Mouse (Mus musculus): ENCODE results near the gene Rbfox3.
A peak's percentile ranks its signal among the peaks of the same experiment; 100 is the strongest.

Rbfox3 gene

DNA sequence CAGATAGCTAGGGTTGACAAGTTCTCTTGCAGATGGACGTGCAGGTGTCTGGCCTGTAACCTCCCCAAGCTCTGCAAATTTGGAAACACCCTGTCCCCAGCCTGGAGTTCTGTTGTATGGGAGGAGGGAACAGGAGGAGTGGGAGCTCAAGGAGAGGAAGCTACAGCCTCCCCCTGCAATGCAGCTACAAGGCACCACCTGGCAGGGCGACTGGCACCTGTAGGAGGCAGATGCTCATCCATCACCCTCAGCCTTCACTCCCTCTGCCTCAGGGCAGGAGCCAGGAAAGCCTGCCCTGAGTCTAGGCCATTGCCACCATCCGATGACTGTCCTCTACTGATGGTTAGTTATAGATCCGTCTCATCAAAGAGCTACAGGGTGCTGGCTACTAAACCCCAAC, 226.7 kb downstream of the Rbfox3 start:
- ATAC-seq (ENCODE audit: insufficient number of reproducible peaks, low FRiP score, low TSS enrichment), result no peak

DNA sequence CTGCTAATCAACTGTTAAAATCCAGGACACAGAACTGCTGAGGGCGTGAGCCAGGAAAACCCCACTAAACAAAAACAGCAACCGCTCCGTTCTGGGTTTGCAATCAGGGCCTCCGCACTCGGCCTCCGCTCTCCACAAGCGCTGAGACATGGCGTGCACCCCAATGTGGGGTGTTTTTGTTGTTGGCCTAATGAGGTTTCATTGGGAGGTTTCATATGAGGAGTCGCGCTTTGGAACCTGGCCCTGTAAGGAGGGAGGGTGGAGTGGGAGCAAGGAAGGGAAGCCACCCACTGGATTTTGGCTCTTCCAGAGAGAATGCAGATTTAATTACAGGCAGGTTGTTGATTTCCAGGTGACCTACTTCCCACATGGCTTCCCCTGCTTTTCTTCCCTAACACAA, 230.7 kb downstream of the Rbfox3 start:
- no peak for ATAC-seq (ENCODE audit: insufficient number of reproducible peaks, low FRiP score, low TSS enrichment)

DNA sequence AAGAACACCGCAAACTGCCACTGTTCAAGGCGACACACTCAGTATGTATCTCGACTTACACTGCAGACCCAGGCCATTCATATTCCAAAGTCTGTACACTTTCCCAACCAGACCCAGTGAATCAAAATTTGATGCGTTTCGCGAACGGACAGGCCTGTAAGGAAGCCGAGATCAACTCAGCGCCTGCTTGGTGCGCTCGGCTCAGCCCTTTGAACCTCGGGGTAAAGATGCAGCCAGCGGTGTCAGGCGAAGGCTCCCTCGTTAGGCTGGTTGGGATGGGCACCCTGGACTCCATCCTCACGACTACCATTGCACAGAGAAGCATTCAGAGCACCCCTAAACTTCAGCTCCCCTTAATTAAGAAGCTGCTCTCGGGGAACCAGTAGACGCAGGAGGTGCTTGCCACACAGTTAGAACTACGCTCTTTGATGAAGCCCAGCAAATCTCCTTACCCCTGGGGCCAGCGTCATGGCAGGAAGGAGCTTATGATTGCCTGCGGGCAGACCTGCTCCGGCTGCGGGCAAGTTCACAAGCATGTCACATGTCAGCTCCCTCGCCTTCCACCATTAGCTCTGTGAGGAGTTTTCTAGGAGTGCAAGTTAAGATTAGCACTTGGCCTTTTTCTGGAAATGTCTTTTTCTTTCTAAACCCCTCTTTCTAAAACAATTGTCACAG, 231.5 kb downstream of the Rbfox3 start:
- no peak for ATAC-seq (ENCODE audit: insufficient number of reproducible peaks, low FRiP score, low TSS enrichment)

DNA sequence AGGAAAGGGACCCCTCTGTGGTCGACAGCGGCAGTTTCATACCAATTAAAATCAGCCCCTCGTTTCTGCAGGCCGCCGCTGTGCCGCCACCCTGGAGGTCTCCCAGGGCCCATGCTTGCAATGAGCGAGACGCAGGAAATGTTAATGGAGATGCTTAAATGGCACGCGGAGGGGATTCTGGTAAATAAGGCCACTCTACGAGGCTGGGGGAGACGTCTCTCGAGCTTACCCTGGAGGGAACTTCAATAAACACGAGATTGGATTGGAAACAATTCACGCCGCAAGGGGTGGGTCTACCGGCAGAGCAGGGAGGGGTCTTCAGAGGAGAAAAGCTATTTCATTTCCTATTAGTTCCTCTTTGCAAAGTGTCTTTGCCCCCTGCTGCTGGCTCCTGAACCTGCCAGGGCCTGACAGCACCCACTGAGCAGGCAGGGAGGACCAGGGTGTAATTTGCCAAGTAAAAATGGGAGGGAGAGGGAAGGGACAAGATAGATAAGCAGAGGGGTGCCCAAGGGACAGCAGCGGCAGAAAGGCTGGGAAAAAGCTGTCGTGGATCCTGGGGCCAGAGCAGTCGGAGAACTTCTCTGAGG, 232.8 kb downstream of the Rbfox3 start:
- ATAC-seq (ENCODE audit: insufficient number of reproducible peaks, low FRiP score, low TSS enrichment), result no peak

DNA sequence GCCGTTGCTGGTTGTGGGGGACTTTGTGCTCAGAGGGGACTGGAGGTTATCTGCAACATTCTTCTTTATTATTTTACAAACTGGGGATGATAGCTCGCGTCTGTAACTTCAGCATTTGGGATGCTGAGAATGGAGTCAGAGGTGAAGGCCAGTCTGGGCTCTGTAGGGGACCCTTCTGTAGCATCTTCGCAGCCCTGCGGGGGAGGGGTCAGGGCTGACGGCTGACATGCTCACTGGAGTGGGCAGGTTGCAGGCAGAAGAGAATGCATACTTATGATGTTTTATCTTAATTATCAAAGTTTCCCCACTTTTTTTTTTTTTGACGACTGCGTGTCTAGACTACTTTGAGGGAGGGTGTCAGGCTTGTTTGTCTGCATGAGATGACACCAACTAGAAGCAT, 234.1 kb downstream of the Rbfox3 start:
- ATAC-seq (ENCODE audit: insufficient number of reproducible peaks, low FRiP score, low TSS enrichment), result no peak

DNA sequence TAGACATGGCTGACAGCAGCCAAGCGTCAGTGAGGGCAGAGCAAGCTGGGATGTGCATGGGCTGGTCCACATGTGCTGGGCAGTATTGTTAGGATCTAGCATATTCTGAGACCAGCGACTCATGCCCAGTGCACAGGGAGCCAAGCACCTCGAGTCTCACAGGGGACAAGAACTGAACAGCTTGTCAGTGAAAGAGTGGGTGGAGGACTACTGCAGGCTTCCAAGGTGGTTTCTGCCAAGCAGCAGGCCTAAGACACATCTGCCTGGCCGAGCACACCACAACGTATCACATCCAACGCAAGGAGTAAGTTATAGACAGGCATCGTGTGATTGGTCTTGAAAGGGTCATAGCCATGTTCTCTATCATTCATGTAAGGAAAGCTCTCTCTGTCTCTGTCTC, 235.0 kb downstream of the Rbfox3 start:
- ATAC-seq (ENCODE audit: insufficient number of reproducible peaks, low FRiP score, low TSS enrichment), result no peak

DNA sequence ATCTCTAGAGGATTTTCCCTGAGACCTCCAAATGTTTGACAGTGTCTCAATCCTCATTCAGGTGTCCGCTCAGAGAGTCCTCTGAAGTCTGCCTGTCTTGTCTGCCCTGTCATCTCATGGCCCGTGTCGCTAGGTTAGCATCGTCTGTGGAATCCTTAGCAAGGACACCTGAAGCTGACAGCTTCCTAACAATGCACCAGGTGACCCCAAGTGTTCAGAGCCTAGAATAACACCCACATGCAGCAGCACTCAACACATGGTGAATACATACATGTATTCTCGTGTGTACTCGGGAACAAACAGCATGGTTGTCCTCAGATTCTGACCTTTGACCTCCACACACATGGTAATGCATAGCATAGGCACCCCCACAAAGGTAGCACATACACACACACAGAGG, 239.4 kb downstream of the Rbfox3 start:
- no peak for ATAC-seq (ENCODE audit: insufficient number of reproducible peaks, low FRiP score, low TSS enrichment)

DNA sequence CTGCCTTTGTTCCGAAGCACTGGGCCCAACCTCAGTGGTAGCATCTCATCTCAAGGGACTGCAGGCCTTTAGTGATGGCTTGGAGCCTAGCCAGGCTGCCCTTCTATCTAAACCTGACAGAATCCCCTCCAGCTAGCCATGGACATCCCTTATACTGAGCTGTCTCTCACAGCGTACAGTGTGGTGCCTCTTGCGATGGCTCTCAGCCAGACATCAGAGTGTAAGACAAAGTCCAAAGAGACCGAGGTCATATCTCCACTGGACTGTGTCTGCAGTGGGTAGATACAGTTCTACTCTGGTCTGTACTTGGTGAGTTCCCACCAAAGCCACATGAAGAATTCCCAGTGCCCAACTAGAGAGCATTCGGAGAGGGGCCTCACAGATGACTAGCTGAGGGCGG, 240.2 kb downstream of the Rbfox3 start:
- no peak for ATAC-seq (ENCODE audit: insufficient number of reproducible peaks, low FRiP score, low TSS enrichment)

DNA sequence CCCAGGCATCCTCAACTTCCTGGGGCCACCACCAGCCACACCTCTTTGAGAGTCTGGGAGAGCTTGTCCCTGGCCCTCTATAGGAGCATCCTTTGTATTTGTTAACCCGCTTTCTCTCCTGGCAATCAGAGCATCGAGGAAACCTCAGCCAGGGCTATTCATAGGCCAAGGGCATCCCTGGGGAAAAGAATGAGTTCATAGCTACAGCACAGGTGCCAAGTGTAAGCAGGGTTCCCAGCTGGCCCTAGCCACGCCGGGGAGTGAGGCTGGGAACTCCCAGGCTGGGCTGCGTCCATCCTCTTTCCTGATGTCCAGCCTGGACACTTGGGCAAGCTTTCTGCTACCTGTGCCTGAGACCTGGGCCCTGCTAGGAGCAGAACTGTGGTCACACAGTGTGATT, 241.6 kb downstream of the Rbfox3 start:
- ATAC-seq (ENCODE audit: insufficient number of reproducible peaks, low FRiP score, low TSS enrichment), result peak; percentile 81; the same call in 1 of the 2 replicates

DNA sequence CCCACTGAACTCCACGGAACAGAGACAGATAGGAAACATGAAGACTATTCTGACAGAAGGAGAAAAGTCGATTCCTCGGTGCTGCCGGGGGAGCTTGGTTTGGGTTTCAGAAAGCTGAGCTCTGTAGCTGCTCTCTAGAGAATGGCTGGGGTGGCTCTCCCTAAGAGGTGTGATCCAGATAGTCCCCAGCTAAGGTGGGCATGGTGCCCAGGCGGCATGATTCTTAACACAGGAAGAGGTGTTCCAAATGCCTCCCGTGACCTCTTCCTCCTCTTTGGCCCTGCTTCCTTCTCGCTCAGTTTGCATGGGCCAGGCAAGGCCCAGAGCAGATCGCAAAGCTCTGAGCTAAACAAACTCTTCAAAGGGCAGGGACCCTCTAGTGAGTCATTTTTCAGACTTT, 243.0 kb downstream of the Rbfox3 start:
- ATAC-seq (ENCODE audit: insufficient number of reproducible peaks, low FRiP score, low TSS enrichment), result no peak

DNA sequence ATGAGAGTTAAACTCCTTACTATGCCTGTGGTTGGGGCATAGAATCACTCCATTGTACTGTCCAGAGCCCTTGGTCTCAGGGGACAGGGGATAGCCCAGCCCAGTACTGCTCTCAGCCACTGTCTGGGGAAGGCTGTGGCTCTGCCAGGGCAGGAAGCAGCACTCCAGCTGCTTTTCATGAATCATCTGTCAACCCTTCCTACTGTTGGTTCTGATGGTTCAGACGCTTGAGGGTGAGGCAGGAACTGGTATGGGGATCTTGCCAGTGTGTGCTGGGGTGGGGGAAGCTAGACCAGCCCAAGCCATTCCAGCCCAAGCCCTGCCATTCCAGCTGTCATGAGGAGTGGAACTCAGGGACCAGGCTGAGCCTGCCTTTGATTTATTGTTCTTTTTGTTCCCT, 243.5 kb downstream of the Rbfox3 start:
- ATAC-seq (ENCODE audit: insufficient number of reproducible peaks, low FRiP score, low TSS enrichment), result no peak

DNA sequence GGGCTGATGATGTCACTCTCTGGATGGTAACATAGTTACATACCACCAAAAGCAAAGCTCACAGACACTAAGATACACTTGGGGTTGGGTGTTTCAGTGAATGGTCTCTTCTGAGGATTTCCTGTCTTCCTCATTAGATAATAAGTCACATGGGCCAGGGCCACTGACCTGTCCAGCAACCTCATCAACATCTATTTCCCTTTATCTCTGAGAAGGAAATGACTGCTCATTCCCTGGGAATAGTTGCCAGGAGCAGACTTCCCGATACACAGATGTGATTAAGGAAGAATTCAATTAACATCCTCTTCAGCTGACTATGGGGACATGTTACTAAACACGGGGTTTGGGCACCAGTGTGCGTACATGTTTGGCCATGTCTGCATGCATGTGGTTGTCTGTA, 245.2 kb downstream of the Rbfox3 start:
- ATAC-seq (ENCODE audit: insufficient number of reproducible peaks, low FRiP score, low TSS enrichment), result no peak

DNA sequence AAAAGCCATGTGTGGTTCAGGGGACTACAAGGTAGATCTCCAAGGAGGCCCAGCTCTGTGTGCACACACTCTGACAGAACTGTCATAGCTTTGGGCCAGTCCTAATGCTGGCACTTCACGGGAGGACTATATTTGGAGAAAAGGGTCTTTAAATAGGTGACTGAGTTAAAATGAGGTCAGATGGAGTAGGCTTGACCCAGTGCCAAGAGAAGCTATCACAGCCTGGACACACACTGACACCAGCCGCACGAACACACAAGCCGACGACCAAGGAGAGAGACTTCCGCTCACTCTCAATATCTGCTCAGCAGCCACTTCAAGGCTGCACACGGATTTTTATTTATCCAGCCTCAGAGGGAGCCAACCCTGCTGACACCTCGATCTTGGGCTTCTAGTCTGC, 248.1 kb downstream of the Rbfox3 start:
- ATAC-seq (ENCODE audit: insufficient number of reproducible peaks, low FRiP score, low TSS enrichment), result peak; percentile 15; the same call in 1 of the 2 replicates

DNA sequence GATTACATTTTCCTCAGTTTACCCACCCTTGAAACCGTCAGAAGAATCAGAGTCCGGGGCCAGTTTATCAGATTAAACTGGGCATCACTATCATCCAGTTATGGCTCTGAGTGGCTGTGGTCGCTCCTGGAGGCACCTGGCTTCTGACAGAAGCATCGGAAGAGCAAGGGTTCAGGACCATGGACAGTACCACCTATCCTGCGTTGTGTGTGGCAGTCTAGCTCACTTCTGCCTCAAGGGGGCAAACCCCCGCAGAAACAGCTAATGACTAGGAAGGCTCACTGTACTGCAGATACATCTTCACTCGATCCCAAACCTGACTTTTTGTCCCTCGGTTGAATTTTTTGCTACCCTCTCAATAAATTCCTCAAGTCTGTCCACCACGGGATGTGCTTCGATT, 252.1 kb downstream of the Rbfox3 start:
- ATAC-seq (ENCODE audit: insufficient number of reproducible peaks, low FRiP score, low TSS enrichment), result no peak

DNA sequence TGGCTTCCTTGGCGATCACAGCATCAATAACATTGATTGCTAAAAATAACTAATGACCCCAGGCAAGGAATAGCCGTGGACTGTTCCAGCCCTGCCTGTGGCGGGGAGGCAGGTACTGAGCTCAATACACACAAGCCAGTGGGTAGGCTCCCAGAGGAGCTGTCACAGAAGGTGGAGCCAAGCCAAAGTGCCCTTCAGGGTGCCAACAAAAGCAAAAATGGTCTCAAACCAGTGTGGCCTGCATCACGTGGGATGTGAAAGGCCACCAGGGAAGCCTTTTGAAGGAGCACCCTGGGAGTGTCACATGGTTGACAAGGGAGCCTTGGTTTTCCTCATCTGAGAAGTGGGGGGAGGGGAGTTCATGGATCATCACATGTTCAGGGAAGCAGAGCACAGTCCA, 255.6 kb downstream of the Rbfox3 start:
- no peak for ATAC-seq (ENCODE audit: insufficient number of reproducible peaks, low FRiP score, low TSS enrichment)

DNA sequence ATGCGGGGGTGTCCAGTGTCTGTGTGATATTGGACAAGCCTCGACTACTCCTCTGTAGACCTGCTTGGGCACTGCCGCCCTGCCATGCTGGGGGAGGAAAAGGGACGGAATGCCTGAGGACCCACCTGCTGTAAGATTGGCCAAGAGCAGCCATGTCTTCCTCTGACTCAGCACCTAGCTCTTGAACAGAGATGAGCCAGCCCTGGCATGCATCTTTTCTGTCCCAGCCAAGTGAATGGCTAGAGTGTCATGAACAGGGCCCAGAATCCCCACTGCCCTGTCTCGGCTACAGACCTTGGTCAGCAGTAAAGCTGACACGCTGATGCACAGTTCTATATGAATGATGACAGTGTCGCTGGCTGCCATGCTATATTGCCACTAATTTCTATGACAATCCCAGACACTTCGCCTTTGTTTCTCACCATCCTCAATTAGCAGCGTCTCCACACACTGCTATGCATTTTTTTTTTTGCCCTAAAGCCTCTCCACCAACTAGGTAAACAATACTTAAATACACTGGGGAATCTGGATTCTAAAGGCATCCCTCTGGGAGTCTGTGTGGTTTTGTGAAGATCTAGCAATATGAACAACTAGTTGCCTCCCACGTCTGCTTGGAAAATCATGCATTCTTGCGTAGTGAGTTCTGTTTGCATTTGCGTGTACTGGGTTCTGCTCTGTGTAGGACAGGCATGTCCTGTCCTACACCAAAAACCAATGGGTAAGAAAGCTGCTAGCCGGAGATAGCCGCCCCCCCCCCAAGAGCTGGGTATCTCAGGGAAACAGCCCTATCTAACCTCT, 257.7 kb downstream of the Rbfox3 start:
- ATAC-seq (ENCODE audit: insufficient number of reproducible peaks, low FRiP score, low TSS enrichment), result no peak

DNA sequence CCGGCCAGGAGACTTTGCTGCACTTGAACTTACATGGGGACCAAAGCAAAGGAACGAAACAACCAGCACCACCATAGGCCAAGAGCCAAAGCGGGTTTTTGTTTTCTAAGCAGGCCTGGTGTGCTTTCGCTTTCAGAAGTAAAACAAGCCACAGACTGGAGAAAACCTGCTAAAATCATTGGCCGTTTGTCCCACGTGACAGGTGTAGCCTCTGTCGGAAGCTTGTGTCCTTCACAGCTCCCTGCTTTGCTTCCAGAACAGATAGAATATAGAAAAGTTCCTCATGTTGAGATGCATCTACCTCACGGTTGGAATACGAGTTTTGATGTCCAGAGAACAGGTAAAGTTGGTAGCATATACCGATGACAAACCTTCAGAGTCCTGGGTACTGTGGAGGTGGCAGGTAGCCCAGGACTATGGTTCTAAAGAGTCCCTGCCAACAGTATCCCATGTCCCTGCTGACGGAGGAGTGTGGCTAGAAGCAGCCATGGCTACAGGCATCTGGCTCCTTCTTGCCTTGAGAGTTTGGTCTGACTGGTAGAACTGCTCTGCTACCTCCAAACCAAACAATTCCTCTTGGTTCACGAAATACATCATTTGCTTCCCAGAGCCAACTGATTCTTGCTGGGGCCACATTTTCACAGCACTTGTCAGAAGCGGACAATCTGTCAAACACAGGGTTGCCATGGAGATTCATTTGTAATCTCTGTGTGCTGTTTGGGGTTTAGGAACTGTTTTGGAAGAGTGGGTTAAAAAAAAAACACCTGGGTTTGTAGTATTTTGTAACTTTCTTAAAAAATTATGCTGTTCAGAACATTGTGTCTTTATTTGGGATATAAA, 258.8 kb downstream of the Rbfox3 start:
- ATAC-seq (ENCODE audit: insufficient number of reproducible peaks, low FRiP score, low TSS enrichment), result no peak

DNA sequence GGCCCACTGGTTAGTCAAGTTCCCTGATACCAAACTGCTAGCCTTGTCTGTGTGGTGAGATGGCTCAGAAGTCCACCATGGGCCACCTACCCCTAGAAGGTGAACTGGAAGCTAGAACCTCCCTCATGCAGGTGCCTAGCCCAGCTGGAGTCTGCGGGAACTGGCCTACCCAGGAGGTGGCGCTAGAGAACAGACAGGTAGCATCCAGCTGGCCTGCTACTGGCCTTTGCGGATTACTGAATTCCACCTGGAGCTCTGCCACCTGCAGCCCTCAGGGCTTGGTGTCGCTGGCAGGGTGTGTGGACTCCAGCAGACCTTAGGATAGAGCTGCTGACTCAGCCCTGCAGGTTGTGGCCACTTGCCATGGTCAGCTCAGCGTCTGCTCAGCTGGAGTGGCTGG, 263.0 kb downstream of the Rbfox3 start:
- ATAC-seq (ENCODE audit: insufficient number of reproducible peaks, low FRiP score, low TSS enrichment), result peak; percentile 62; the same call in 1 of the 2 replicates

DNA sequence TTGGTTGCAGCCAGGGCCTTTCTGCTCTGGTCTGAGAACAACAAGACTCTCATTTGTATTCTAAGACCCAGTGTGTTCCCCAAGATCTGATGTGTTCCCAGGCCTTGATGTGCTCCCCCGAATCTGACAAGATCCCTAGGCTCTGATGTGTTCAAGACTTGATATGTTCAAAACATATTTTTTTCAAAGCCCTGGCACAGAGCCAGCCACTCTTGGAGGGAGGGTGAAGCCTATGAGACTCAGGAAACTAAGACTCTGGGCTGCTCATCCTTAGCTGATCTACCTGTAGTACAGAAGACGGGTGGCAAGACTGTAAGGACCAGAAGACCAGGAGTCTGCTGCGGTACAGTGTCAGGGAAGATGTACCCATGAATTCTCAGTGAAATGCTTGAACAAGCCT, 264.5 kb downstream of the Rbfox3 start:
- no peak for ATAC-seq (ENCODE audit: insufficient number of reproducible peaks, low FRiP score, low TSS enrichment)

DNA sequence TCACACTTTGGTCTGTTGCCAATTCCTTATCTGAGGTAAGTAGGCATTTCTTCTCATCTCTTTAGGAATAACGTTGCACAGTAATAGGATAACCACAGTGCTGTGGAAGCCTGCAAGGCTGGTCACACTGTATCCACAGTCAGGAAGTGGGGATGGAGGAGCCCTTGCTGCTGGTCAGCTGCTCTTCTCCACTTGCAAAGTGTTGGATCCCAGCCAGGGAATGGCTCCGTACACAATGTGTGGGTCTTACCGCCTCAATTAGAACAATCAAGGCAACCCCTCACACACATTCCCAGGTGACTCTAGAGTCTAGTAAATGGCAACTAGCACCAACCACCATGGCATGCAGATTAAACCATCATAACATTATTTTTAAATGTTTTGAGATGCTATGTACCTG, 266.2 kb downstream of the Rbfox3 start:
- ATAC-seq (ENCODE audit: insufficient number of reproducible peaks, low FRiP score, low TSS enrichment), result no peak

DNA sequence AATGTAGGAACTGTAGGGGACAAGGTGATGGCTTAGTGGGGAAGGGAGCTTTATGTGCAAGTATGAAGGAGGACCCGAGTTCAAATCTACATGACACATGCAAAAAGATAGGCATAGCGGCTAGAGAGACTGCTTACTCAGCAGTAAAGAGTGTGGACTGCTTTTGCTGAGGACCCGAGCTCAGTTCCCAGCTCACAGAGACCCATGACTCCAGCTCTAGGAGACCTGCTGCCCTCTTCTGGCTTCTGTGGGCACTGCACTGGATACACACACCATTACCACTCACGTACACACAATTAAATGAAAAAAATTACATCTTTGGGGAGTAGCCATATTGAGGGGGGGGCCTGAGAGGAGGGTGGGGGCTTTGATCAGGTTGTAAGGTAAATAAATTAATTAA, 270.7 kb downstream of the Rbfox3 start:
- no peak for ATAC-seq (ENCODE audit: insufficient number of reproducible peaks, low FRiP score, low TSS enrichment)

Data from cerebellum, adult (tissue).